Mouse (Mus musculus): Measurements from ENCODE around the gene Tmc5. TPM values are rescaled to one million over a fixed set of nuclear protein-coding genes. Genes with fewer than 3 reads are reported as not detected.

The Tmc5 gene
- polyA plus RNA-seq, 1 experiment from 2014 or later = 0.27 TPM

- Histone ChIP-seq H3K9me3 (replicated peaks; ENCODE audit: control insufficient read depth, low read length) (no peaks in the 10 kb centered on the region), H3K4me2 (ENCODE audit: low read length) (no peak overlapping the region), H3K27ac (ENCODE audit: low read depth, low read length) (no peak overlapping the region), H3K36me3 (ENCODE audit: control insufficient read depth, insufficient read depth, low read length) (no peaks in the 10 kb centered on the region), H3K27me3 (replicated peaks; ENCODE audit: control insufficient read depth, insufficient read depth, low read length) (no peaks in the 10 kb centered on the region), H3K9ac (ENCODE audit: low read length) (no peak overlapping the region), H3K4me3 (ENCODE audit: low read depth, low read length) (no peak overlapping the region), H3K4me1 (ENCODE audit: control insufficient read depth, insufficient read depth, low read length) (no peaks in the 10 kb centered on the region)
- DNase-seq (ENCODE audit: low spot score) = no peak
- ATAC-seq = no peak
- 88% methylated on average over 4 of the region's 4 CpGs for WGBS
Measured at GRCm38 (mm10) chr7:118650119-118650518, 53.0 kb downstream of the Tmc5 start.

DNA sequence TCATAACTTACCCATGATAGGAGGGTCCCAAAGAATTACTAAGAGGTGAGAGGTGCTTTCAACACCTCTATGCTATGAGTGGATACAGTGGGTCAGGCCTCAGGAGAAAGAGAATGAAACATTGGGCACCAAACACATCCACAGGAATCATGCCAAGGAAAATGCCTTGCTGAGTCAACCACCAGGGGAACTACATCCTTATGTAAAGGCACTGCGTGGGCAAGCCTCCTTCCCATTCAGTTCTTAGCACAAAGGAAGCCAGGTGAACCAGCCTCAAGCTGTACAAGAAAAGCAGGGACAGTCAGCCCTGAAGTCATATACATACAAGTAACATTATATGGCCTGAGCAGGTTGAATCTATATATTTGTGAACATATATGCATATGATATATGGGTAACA, 53.8 kb downstream of the Tmc5 start:
- Histone ChIP-seq H3K9ac (ENCODE audit: low read length) (no peak overlapping the region), H3K4me1 (ENCODE audit: control insufficient read depth, insufficient read depth, low read length) (no peaks in the 10 kb centered on the region), H3K4me3 (ENCODE audit: low read depth, low read length) (no peak overlapping the region), H3K36me3 (ENCODE audit: control insufficient read depth, insufficient read depth, low read length) (no peaks in the 10 kb centered on the region), H3K27me3 (replicated peaks; ENCODE audit: control insufficient read depth, insufficient read depth, low read length) (no peaks in the 10 kb centered on the region), H3K27ac (ENCODE audit: low read depth, low read length) (no peak overlapping the region), H3K9me3 (replicated peaks; ENCODE audit: control insufficient read depth, low read length) (no peaks in the 10 kb centered on the region), H3K4me2 (ENCODE audit: low read length) (no peak overlapping the region)
- DNase-seq (ENCODE audit: low spot score) (no peak), ATAC-seq (no peak)
- WGBS = 81% methylated on average over 1 of the region's 1 CpGs

GRCm38 (mm10) chr7:118652572-118653295, 55.6 kb downstream of the Tmc5 start:
- no peaks in the 10 kb centered on the region for H3K36me3 ChIP-seq (ENCODE audit: control insufficient read depth, insufficient read depth, low read length)
- H3K27ac ChIP-seq (ENCODE audit: low read depth, low read length) = no peak overlapping the region
- H3K4me2 ChIP-seq (ENCODE audit: low read length) = no peak overlapping the region
- 82% methylated on average over 6 of the region's 6 CpGs for WGBS
- H3K4me3 ChIP-seq (ENCODE audit: low read depth, low read length) = no peak overlapping the region
- ATAC-seq = no peak
- H3K27me3 ChIP-seq (replicated peaks; ENCODE audit: control insufficient read depth, insufficient read depth, low read length) = no peaks in the 10 kb centered on the region
- H3K4me1 ChIP-seq (ENCODE audit: control insufficient read depth, insufficient read depth, low read length) = no peaks in the 10 kb centered on the region
- no peaks in the 10 kb centered on the region for H3K9me3 ChIP-seq (replicated peaks; ENCODE audit: control insufficient read depth, low read length)
- no peak overlapping the region for H3K9ac ChIP-seq (ENCODE audit: low read length)
- no peak for DNase-seq (ENCODE audit: low spot score)

- Histone ChIP-seq H3K27ac (ENCODE audit: low read depth, low read length) (no peak overlapping the region), H3K4me1 (ENCODE audit: control insufficient read depth, insufficient read depth, low read length) (no peaks in the 10 kb centered on the region), H3K9ac (ENCODE audit: low read length) (no peak overlapping the region), H3K27me3 (replicated peaks; ENCODE audit: control insufficient read depth, insufficient read depth, low read length) (no peaks in the 10 kb centered on the region), H3K9me3 (replicated peaks; ENCODE audit: control insufficient read depth, low read length) (no peaks in the 10 kb centered on the region), H3K4me3 (ENCODE audit: low read depth, low read length) (no peak overlapping the region), H3K4me2 (ENCODE audit: low read length) (no peak overlapping the region), H3K36me3 (ENCODE audit: control insufficient read depth, insufficient read depth, low read length) (no peaks in the 10 kb centered on the region)
- no peak for ATAC-seq
- DNase-seq (ENCODE audit: low spot score) = no peak
- 33% methylated on average over 6 of the region's 6 CpGs for WGBS
Measured at GRCm38 (mm10) chr7:118656730-118657129, 59.6 kb downstream of the Tmc5 start.

GRCm38 (mm10) chr7:118667773-118668172, 70.7 kb downstream of the Tmc5 start:
- no peak for DNase-seq (ENCODE audit: low spot score)
- 0 out of 2 replicates have a peak, but pooled peaks cover 6% of the 10 kb centered on the region for H3K9me3 ChIP-seq (replicated peaks; ENCODE audit: control insufficient read depth, low read length)
- H3K4me3 ChIP-seq (ENCODE audit: low read depth, low read length) = no peak overlapping the region
- H3K9ac ChIP-seq (ENCODE audit: low read length) = no peak overlapping the region
- no peak overlapping the region for H3K27ac ChIP-seq (ENCODE audit: low read depth, low read length)
- 93% methylated on average over 2 of the region's 2 CpGs for WGBS
- ATAC-seq = no peak
- H3K4me2 ChIP-seq (ENCODE audit: low read length) = no peak overlapping the region
- H3K27me3 ChIP-seq (replicated peaks; ENCODE audit: control insufficient read depth, insufficient read depth, low read length) = no peaks in the 10 kb centered on the region
- H3K36me3 ChIP-seq (ENCODE audit: control insufficient read depth, insufficient read depth, low read length) = no peaks in the 10 kb centered on the region
- H3K4me1 ChIP-seq (ENCODE audit: control insufficient read depth, insufficient read depth, low read length) = no peaks in the 10 kb centered on the region

- WGBS = 76% methylated on average over 4 of the region's 4 CpGs
- H3K9me3 ChIP-seq (replicated peaks; ENCODE audit: control insufficient read depth, low read length) = no peaks in the 10 kb centered on the region
- H3K9ac ChIP-seq (ENCODE audit: low read length) = no peak overlapping the region
- no peak overlapping the region for H3K27ac ChIP-seq (ENCODE audit: low read depth, low read length)
- ATAC-seq = no peak
- H3K4me1 ChIP-seq (ENCODE audit: control insufficient read depth, insufficient read depth, low read length) = no peaks in the 10 kb centered on the region
- H3K4me3 ChIP-seq (ENCODE audit: low read depth, low read length) = no peak overlapping the region
- no peak overlapping the region for H3K4me2 ChIP-seq (ENCODE audit: low read length)
- H3K36me3 ChIP-seq (ENCODE audit: control insufficient read depth, insufficient read depth, low read length) = no peaks in the 10 kb centered on the region
- H3K27me3 ChIP-seq (replicated peaks; ENCODE audit: control insufficient read depth, insufficient read depth, low read length) = no peaks in the 10 kb centered on the region
- DNase-seq (ENCODE audit: low spot score) = no peak
Measured at GRCm38 (mm10) chr7:118670142-118670541, 73.0 kb downstream of the Tmc5 start.

DNA sequence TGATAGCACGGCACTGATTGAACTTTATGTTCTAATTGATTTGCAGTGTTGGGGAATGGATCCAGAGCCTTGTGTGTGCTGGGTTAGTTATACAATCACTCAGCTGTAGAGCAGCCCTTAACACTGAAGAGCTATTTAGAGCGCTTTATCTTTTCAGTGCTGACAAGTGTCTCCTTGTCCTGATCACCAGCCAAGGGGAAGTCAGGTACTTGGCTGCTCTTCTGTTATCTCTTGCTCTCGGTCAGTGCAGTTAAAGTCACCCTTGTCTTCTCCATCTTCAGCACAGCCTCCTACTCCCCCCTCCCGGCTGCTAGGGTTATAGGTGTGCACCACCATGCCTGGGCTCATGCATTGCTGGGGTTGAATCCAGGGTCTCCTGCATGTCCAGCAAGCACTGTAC, 79.7 kb downstream of the Tmc5 start:
- Histone ChIP-seq H3K27me3 (replicated peaks; ENCODE audit: control insufficient read depth, insufficient read depth, low read length) (no peaks in the 10 kb centered on the region), H3K9ac (ENCODE audit: low read length) (no peak overlapping the region), H3K27ac (ENCODE audit: low read depth, low read length) (no peak overlapping the region), H3K4me1 (ENCODE audit: control insufficient read depth, insufficient read depth, low read length) (no peaks in the 10 kb centered on the region), H3K36me3 (ENCODE audit: control insufficient read depth, insufficient read depth, low read length) (no peaks in the 10 kb centered on the region), H3K4me3 (ENCODE audit: low read depth, low read length) (no peak overlapping the region), H3K9me3 (replicated peaks; ENCODE audit: control insufficient read depth, low read length) (no peaks in the 10 kb centered on the region), H3K4me2 (ENCODE audit: low read length) (no peak overlapping the region)
- 90% methylated on average over 4 of the region's 4 CpGs for WGBS
- DNase-seq (ENCODE audit: low spot score) = no peak
- ATAC-seq = no peak

- Histone ChIP-seq H3K27me3 (replicated peaks; ENCODE audit: control insufficient read depth, insufficient read depth, low read length) (no peaks in the 10 kb centered on the region), H3K4me2 (ENCODE audit: low read length) (no peak overlapping the region), H3K27ac (ENCODE audit: low read depth, low read length) (no peak overlapping the region), H3K4me1 (ENCODE audit: control insufficient read depth, insufficient read depth, low read length) (no peaks in the 10 kb centered on the region), H3K36me3 (ENCODE audit: control insufficient read depth, insufficient read depth, low read length) (peaks cover 67% of the 10 kb centered on the region), H3K9ac (ENCODE audit: low read length) (no peak overlapping the region), H3K9me3 (replicated peaks; ENCODE audit: control insufficient read depth, low read length) (no peaks in the 10 kb centered on the region), H3K4me3 (ENCODE audit: low read depth, low read length) (no peak overlapping the region)
- 16% methylated on average over 5 of the region's 5 CpGs for WGBS
- ATAC-seq = peak; percentile 83
- DNase-seq (ENCODE audit: low spot score) = peak; percentile 93
Measured at GRCm38 (mm10) chr7:118688199-118688598, 91.1 kb downstream of the Tmc5 start.

DNA sequence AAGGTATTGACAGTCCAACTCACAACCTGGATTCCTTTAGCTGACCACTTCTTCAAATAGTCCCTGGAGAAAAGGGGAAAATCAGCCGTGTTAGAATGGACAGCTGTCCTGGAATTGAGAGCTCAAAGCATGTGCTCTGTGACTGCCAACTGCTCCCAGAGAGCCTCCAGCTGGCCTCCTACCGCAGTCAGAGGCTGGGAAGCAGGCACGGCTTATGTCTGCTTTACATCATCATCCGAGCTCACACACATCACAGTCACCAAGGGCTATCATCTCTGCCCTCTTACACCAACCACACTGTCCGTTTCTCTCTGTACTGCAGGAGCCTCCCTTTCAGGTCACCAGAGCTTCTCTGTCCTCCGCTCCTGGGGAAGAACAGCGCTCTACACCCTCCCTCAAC, 92.0 kb downstream of the Tmc5 start:
- Histone ChIP-seq H3K9ac (ENCODE audit: low read length) (no peak overlapping the region), H3K9me3 (replicated peaks; ENCODE audit: control insufficient read depth, low read length) (no peaks in the 10 kb centered on the region), H3K27ac (ENCODE audit: low read depth, low read length) (no peak overlapping the region), H3K4me1 (ENCODE audit: control insufficient read depth, insufficient read depth, low read length) (no peaks in the 10 kb centered on the region), H3K4me2 (ENCODE audit: low read length) (no peak overlapping the region), H3K4me3 (ENCODE audit: low read depth, low read length) (no peak overlapping the region), H3K27me3 (replicated peaks; ENCODE audit: control insufficient read depth, insufficient read depth, low read length) (no peaks in the 10 kb centered on the region), H3K36me3 (ENCODE audit: control insufficient read depth, insufficient read depth, low read length) (peaks cover 76% of the 10 kb centered on the region)
- ATAC-seq = no peak
- WGBS = 92% methylated on average over 7 of the region's 7 CpGs
- no peak for DNase-seq (ENCODE audit: low spot score)
